Mouse (Mus musculus) megakaryocyte, embryonic 14.5 days (primary cell): ENCODE results near the gene Wdr48.

Experiments
- FLI1 ChIP-seq: IDR thresholded peaks from 2 replicates; pipeline ENCODE4 v1.6.1; 2012; ENCODE audit warnings: low read length, inconsistent platforms, mixed read lengths
- GATA1 ChIP-seq: IDR thresholded peaks from 3 replicates; pipeline ENCODE4 v1.6.1; 2012; ENCODE audit warnings: mixed read lengths, low read length, inconsistent platforms, borderline replicate concordance

GRCm38 (mm10) chr9:119890692-119891091, 4.0 kb upstream of the Wdr48 start:
- TF ChIP-seq GATA1, result no peak
- no peak for TF ChIP-seq FLI1
